Mouse (Mus musculus) kidney, postnatal 36 days (tissue): ENCODE results near the gene Erbb3.

Experiments
- DNase-seq, 2 experiments: peaks; one replicate each; pipeline ENCODE4 v3.0.0; 2021 to 2022; ENCODE audit warnings: mixed read lengths in 2 of 2

Gene Erbb3

GRCm38 (mm10) chr10:128606483-128606882 is 17.0 kb upstream of the Erbb3 start:
- no peak for DNase-seq

DNA sequence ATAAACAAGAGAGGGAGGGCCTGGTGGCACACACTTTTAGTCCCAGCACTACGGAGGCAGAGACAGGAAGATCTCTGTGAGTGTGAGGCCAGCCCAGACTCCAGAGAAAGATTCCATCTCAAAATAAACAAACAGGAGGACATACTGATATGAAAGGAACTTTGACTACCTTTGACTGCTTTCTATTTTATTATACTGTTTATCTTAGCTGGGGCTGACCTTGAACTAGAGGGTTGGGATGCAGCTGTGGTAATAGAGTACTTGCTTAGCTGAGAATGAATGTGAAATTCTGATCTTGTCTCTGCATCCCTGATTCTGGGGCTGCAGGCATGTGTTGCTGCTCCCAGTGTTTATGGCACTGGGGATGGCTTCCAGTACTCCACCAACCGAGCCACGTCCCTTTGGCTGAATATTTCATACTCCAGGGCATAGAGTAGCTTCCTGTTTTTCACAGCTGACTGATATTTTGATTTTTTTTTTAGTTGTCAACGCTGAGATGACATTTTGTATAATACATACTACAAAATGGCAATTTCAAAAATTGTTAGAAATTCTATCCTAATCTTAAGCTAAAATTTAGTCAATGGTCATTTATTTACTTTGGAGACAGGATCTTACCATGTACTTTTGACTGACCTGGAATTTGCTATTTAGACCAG is 13.1 kb upstream of the Erbb3 start:
- no peak for DNase-seq

DNA sequence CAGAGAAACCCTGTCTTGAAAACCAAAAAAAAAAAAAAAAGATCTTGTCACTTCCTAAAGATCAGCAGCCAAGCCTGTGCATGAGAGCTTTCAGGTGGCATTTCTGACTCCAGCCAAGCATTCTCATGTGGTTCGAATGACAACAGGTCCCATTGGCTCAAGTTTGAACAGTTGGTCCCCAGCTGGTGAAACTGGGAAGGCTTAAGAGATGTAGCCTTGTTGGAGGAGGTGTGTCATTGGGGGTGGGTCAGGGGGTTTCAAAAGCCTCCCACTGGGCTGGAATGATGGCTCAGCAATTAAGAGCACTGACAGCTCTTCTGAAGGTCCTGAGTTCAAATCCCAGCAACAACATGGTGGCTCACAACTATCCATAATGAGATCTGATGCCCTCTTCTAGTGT is 12.0 kb upstream of the Erbb3 start:
- no peak for DNase-seq

- DNase-seq = no peak
Observed at GRCm38 (mm10) chr10:128598476-128598875, 9.0 kb upstream of the Erbb3 start.

DNA sequence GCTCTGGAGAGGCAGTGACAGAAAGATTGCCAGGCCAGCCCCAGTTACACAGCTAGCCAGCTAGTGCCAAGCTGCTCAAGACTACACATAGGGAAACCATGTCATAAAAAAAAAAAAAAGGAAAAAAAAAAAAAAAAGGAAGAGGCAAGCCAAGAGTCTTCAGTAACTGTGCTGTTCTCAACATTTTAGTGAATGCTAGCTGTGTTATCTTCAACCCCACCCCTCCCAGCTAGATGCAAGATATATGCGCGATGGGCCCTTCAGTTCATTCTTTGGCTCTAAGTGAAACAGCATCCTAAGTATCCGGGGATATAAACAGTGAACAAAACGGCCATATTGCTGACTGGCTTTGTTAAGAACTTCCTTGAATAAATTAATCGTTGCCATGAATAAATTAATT is 3.3 kb upstream of the Erbb3 start:
- DNase-seq = no peak

GRCm38 (mm10) chr10:128591436-128591835 is 2.0 kb upstream of the Erbb3 start:
- no peak for DNase-seq

DNA sequence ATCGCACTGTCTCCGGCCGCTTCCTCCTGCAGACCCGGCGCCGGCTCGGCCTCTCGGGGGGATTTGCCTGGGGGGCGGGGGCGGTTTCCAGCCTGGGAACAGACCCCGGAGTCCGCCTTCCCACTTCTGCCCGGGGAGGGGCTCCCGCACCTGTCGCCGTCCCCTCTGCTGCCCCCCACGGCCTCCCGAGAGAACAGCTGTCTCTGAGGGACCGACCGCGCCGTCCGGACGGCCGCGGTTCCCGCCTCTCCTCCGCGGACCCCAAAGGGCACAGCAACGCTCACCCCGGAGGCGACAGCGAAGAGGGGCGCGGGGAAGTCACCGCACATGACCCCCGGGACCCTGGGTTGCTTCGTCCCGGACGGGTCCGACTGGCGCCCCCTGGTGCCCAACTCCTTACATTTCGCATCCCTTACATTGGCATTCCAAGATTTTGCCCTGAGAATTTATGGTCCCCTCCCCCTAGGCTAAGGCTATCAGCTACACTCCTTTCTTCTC is 790 bp upstream of the Erbb3 start:
- peak; percentile 69 to 91 for DNase-seq

- DNase-seq = peak; percentile 78 to 83
Observed at GRCm38 (mm10) chr10:128588775-128589463, 533 bp downstream of the Erbb3 start.

DNA sequence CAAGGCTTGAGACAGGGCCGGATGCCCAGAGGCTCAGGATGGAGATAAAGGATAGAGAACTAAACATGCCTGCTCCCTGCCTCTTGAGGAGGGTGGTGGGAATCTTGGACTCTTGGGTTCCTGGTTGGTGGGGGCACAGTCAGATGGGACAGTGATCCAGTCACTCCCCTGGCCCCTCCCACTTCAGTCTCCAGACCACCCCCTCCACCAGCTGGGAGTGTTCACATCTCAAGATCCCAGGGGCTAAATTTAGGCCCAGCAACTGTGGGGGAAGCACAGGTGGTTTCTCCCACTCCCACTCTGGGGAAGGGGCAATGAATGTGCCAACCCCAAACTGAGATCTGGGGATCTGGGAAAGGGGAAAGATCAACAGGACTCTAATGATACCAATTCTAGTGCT is 1.3 kb downstream of the Erbb3 start:
- peak in 1 of 2 experiments; percentile 48 for DNase-seq

DNA sequence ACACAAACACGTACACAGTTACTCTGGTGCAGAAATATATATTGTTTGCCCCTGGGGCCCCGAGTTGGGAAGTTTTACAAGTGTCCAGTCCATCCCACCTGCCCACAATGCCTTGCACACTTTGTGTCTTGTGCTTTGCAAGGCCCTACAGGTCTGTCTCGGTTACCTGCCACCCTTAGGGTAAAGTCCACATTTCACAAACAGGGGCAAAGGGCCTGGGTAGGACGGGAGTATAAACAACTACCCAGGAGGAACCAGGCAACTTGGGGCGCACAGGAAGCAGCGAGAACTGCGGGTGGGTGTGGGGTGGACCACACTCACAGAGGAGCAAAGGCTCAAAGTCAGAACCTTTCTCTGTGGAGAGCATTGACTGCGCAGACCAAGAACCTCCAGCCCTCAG is 1.8 kb downstream of the Erbb3 start:
- peak; percentile 80 to 88 for DNase-seq

DNA sequence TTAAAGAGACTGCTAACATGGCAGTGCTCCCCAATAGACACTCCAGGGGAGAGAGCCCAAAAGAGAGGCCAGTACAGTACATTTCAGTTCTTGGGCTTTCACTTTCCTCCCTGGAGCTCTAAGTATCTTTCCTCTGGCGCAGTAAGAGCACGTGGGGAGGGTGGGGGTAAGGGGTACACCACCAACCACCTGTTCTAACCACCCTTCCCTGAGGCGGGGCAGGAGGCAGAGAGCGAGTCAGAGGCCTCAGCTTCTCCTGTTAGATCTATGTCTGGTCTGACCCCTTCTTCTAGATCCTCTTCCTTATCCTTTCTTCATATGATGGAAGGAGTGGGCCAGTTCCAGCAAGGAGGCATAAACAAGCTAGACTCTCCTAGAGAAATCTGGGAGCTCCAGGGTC is 2.3 kb downstream of the Erbb3 start:
- DNase-seq = no peak

DNA sequence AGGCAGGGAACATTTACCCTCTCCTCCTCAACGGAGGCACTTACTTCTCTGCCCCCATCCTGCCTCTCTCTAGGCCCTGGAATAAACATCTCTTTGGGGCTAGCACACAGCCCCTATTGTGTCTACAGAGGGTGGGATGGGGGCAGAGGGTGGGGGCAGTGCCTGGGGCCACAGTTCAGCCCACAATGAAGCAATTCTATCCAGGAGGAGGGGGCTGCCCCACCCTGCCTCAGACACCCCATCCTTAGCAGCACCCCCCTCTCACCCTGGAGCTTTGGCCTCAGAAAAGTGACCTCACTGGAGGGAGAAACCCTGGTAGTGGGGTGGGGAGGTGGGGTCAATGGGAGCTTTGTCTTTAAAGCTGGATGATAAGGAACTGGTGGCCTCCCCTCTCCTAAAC is 2.9 kb downstream of the Erbb3 start:
- no peak for DNase-seq

DNA sequence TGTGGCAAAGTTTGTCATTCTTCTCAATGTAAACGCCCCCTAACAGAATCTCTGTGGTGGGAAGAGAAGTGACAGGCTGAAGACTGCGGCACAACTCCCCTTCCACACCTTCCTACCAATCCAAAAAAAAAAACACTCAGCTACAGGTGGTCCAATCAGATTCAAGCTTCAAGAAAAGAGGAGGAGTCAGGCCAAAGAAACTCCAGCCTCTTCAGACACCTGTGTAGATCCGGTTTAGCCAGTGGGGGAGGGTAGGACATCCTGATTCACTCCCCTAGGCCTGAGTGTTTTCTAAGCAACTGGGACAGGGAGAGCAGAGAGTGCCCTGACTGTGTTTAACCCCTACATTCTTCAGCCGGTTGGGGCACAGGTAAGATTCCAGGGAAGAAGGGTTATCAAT is 5.1 kb downstream of the Erbb3 start:
- peak; percentile 72 to 78 for DNase-seq

DNA sequence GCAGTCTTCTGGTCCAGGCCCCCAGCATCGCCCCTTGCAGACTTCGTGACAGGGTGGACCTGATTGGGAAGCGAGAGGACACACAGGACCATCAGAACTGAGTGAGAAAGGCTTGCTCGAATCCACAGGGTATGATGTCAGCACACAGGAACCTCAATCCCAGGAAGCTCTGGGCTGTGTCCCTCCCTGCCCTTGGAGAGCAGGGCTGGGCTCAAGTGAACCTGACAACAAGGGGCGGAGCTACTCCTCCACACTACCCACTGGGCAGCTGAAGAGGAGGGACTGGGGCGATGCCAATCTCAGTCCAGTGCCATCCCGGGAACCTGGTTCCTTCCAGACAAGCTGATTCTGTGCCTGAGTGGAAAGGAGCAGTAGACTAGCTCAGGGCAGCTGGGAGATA is 5.8 kb downstream of the Erbb3 start:
- peak; percentile 90 to 95 for DNase-seq

GRCm38 (mm10) chr10:128579731-128580130 is 9.7 kb downstream of the Erbb3 start:
- no peak for DNase-seq

- DNase-seq = no peak
Observed at GRCm38 (mm10) chr10:128579298-128579697, 10.2 kb downstream of the Erbb3 start.

- DNase-seq = no peak
Observed at GRCm38 (mm10) chr10:128578330-128578729, 11.1 kb downstream of the Erbb3 start.

- DNase-seq = peak in 1 of 2 experiments; percentile 61
Observed at GRCm38 (mm10) chr10:128575063-128575462, 14.4 kb downstream of the Erbb3 start.

- peak; percentile 98 to 99 for DNase-seq
Observed at GRCm38 (mm10) chr10:128565788-128566531, 23.5 kb downstream of the Erbb3 start, which contains the start of gene Pa2g4. Gene Pa2g4 (minus strand): TSS chr10:128565987.

- DNase-seq = peak in 1 of 2 experiments; percentile 46
Observed at GRCm38 (mm10) chr10:128565206-128565787, 24.2 kb downstream of the Erbb3 start.

- no peak for DNase-seq
Observed at GRCm38 (mm10) chr10:128563544-128563943, 25.9 kb downstream of the Erbb3 start.

- DNase-seq = no peak
Observed at GRCm38 (mm10) chr10:128556963-128557362, 32.5 kb downstream of the Erbb3 start.

GRCm38 (mm10) chr10:128556286-128556685 is 33.2 kb downstream of the Erbb3 start:
- DNase-seq = no peak
